Mouse (Mus musculus) midbrain, postnatal 0 days (tissue): ENCODE measurements around the gene Cers5. TPM values are rescaled to one million over a fixed set of nuclear protein-coding genes. Genes with fewer than 3 reads are reported as not detected.
"Not testable (repeated sequence)": the region's sequence is repeated elsewhere in the genome, so short reads cannot be mapped to it uniquely, and the experiment has no call there.

ENCODE experiments used
- ATAC-seq: fragments of 200-750 bp; cut with Nextera tagmentation; 2 replicates; pipeline ENCODE4 v1.8.0; 2017; ENCODE audit warnings: moderate number of reproducible peaks, mild to moderate bottlenecking, moderate TSS enrichment, moderate library complexity; ENCODE audit not compliant: low FRiP score
- DNase-seq: peaks from one replicate; pipeline ENCODE4 v3.0.0-alpha.2; 2015; ENCODE audit warnings: low spot score
- H3K27ac ChIP-seq: fragments of 300-500 bp; sonication (generic); 2 replicates; pipeline ENCODE4 v1.5.1; 2014; ENCODE audit warnings: low read depth, mild to moderate bottlenecking, low read length, mixed read lengths
- H3K27me3 ChIP-seq: fragments of 300-500 bp; sonication (generic); 2 replicates; pipeline ENCODE4 v1.6.1; 2014; ENCODE audit warnings: low read length, control low read depth, mixed read lengths; ENCODE audit not compliant: insufficient read depth
- H3K36me3 ChIP-seq: fragments of 300-500 bp; sonication (generic); 2 replicates; pipeline ENCODE4 v1.6.1; 2014; ENCODE audit warnings: low read length, control low read depth, mixed read lengths; ENCODE audit not compliant: insufficient read depth
- H3K4me1 ChIP-seq: fragments of 300-500 bp; sonication (generic); 2 replicates; pipeline ENCODE4 v1.6.1; 2014; ENCODE audit warnings: mild to moderate bottlenecking, control low read depth, antibody characterized with exemption, low read length, mixed read lengths; ENCODE audit not compliant: insufficient read depth
- H3K4me2 ChIP-seq: fragments of 300-500 bp; sonication (generic); 2 replicates; pipeline ENCODE4 v1.6.1; 2014; ENCODE audit warnings: low read depth, mild to moderate bottlenecking, low read length, mixed read lengths; ENCODE audit not compliant: poor library complexity, severe bottlenecking
- H3K4me3 ChIP-seq: fragments of 300-500 bp; sonication (generic); 2 replicates; pipeline ENCODE4 v1.5.1; 2014; ENCODE audit warnings: low read depth, mild to moderate bottlenecking, low read length, moderate library complexity
- H3K9ac ChIP-seq: fragments of 300-500 bp; sonication (generic); replicated peaks from 2 replicates; pipeline ENCODE4 v1.6.1; 2014; ENCODE audit warnings: mild to moderate bottlenecking, low read length, moderate library complexity, mixed read lengths; ENCODE audit not compliant: poor library complexity, severe bottlenecking
- H3K9me3 ChIP-seq: fragments of 300-500 bp; sonication (generic); 2 replicates; pipeline ENCODE4 v1.6.1; 2016; ENCODE audit warnings: low read length, control low read depth
- CTCF ChIP-seq: IDR thresholded peaks from 2 replicates; pipeline ENCODE4 v1.5.1; 2016; ENCODE audit warnings: antibody characterized with exemption, mild to moderate bottlenecking
- WGBS: fragments of 180-500 bp; shearing (Covaris S2); extraction: QIAGEN DNeasy Blood & Tissue Kit; methylation state at CpG from one replicate; pipeline ENCODE4 v1.1.7; 2014; 5-methylcytosine and 5-hydroxymethylcytosine counted together
- polyA plus RNA-seq: library from polyadenylated mRNA; unstranded; fragments of >200 nt; fragmentation: Nextera tagmentation; extraction: Ambion mirVana; gene quantifications from 2 replicates; pipeline ENCODE4 v1.2.1, GENCODE M21; 2015
- total RNA-seq: library from RNA; depleted of rRNA; stranded (reverse); fragments of >200 nt; gene quantifications from 2 replicates; pipeline ENCODE4 v1.2.3, GENCODE M21; 2014

Cers5 gene
- total and polyA plus RNA-seq, 2 experiments from 2014 or later: 76.8 to 94.2 TPM

GRCm38 (mm10) chr15:99731678-99732077 lies 41.0 kb downstream of the Cers5 start:
- no peak overlapping the region for H3K4me2 ChIP-seq
- no peak overlapping the region for H3K27ac ChIP-seq
- H3K9ac ChIP-seq: no peak overlapping the region
- H3K9me3 ChIP-seq: no peaks in the 10 kb centered on the region
- no peaks in the 10 kb centered on the region for H3K4me1 ChIP-seq
- TF ChIP-seq CTCF: no peak
- H3K4me3 ChIP-seq: no peak overlapping the region
- 93% methylated on average over 3 of the region's 3 CpGs for WGBS
- no peaks in the 10 kb centered on the region for H3K27me3 ChIP-seq
- DNase-seq (no peak), ATAC-seq (no peak)
- H3K36me3 ChIP-seq: peaks cover 18% of the 10 kb centered on the region

- H3K4me1 ChIP-seq: peaks cover 3% of the 10 kb centered on the region; the same call in 1 of the 2 replicates
- H3K27me3 ChIP-seq: no peaks in the 10 kb centered on the region
- peaks cover 13% of the 10 kb centered on the region for H3K36me3 ChIP-seq
- H3K9ac ChIP-seq: no peak overlapping the region
- DNase-seq: no peak
- no peak for ATAC-seq
- WGBS: 95% methylated on average over 2 of the region's 2 CpGs
- H3K9me3 ChIP-seq: no peaks in the 10 kb centered on the region
- no peak overlapping the region for H3K4me2 ChIP-seq
- no peak overlapping the region for H3K27ac ChIP-seq
- TF ChIP-seq CTCF: no peak
- no peak overlapping the region for H3K4me3 ChIP-seq
Observed at GRCm38 (mm10) chr15:99731167-99731566, 41.5 kb downstream of the Cers5 start.

- no peak for ATAC-seq
- 99% methylated on average over 3 of the region's 4 CpGs for WGBS
Observed at GRCm38 (mm10) chr15:99729056-99729783, 43.5 kb downstream of the Cers5 start.

DNA sequence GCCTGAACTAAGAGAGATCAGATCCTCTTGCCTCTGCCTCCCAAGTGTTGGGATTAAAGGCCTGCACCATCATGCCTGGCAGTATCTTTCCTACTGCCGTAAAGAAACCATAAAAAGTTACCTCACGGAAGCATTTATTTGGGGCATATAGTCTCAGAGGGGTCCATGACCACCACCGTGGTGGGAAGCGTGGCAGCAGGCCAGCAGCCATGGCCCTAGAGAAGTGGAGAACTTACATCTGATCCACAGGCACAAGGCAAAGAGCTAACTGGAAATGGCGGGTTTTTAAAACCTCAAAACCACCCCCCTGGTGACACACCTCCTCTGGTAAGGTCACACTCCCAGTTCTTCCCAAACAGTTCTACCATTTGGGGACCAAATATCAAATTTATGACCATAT lies 44.5 kb downstream of the Cers5 start:
- ATAC-seq (no peak), DNase-seq (no peak)
- 0 out of 2 replicates have a peak, but pooled peaks cover 3% of the 10 kb centered on the region for H3K36me3 ChIP-seq
- no peak for TF ChIP-seq CTCF
- no peaks in the 10 kb centered on the region for H3K27me3 ChIP-seq
- WGBS: 95% methylated on average over 5 of the region's 5 CpGs
- no peak overlapping the region for H3K4me3 ChIP-seq
- no peaks in the 10 kb centered on the region for H3K9me3 ChIP-seq
- H3K4me2 ChIP-seq: no peak overlapping the region
- H3K4me1 ChIP-seq: peaks cover 3% of the 10 kb centered on the region
- H3K9ac ChIP-seq: no peak overlapping the region
- no peak overlapping the region for H3K27ac ChIP-seq

More at GRCm38 (mm10) chr15:99729056-99729783, 43.5 kb downstream of the Cers5 start:
- no peak overlapping the region for H3K4me3 ChIP-seq
- no peaks in the 10 kb centered on the region for H3K27me3 ChIP-seq
- H3K9ac ChIP-seq: no peak overlapping the region
- no peaks in the 10 kb centered on the region for H3K9me3 ChIP-seq
- TF ChIP-seq CTCF: peak; percentile 35
- 0 out of 2 replicates have a peak, but pooled peaks cover 3% of the 10 kb centered on the region for H3K36me3 ChIP-seq
- H3K4me2 ChIP-seq: no peak overlapping the region
- H3K27ac ChIP-seq: no peak overlapping the region
- DNase-seq: no peak
- H3K4me1 ChIP-seq: peaks cover 3% of the 10 kb centered on the region

- H3K4me1 ChIP-seq: peaks cover 3% of the 10 kb centered on the region
- 98% methylated on average over 12 of the region's 12 CpGs for WGBS
- H3K27me3 ChIP-seq: no peaks in the 10 kb centered on the region
- TF ChIP-seq CTCF: no peak
- H3K27ac ChIP-seq: no peak overlapping the region
- H3K36me3 ChIP-seq: peaks cover 3% of the 10 kb centered on the region; the same call in 1 of the 2 replicates
- DNase-seq (no peak), ATAC-seq (no peak)
- no peak overlapping the region for H3K9ac ChIP-seq
- H3K9me3 ChIP-seq: no peaks in the 10 kb centered on the region
- H3K4me3 ChIP-seq: no peak overlapping the region
- no peak overlapping the region for H3K4me2 ChIP-seq
Observed at GRCm38 (mm10) chr15:99727525-99727924, 45.2 kb downstream of the Cers5 start.

DNA sequence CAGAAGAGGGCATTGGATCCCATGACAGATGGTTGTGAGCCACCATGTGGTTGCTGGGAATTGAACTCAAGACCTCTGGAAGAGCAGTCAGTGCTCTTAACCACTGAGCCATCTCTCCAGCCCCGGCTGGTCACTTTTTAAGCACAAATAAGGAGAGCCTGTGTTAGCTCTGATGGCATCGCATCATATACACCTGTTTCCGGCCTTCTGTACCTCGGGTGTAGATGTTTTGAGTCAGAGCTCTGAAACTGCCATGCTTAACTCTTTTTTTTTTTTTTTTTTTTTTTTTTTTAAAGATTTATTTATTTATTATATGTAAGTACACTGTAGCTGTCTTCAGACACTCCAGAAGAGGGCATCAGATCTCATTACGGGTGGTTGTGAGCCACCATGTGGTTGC lies 45.6 kb downstream of the Cers5 start:
- H3K4me1 ChIP-seq, DNase-seq, H3K4me3 ChIP-seq, H3K9me3 ChIP-seq, H3K27me3 ChIP-seq, H3K9ac ChIP-seq, ATAC-seq, H3K4me2 ChIP-seq, H3K27ac ChIP-seq, H3K36me3 ChIP-seq: not testable (repeated sequence)
- WGBS: 90% methylated on average over 4 of the region's 5 CpGs
